Mouse (Mus musculus) urinary bladder, postnatal 10 days (tissue): Measurements from ENCODE around the gene Hmcn1.
A peak's percentile ranks its signal among the peaks of the same experiment; 100 is the strongest.

Experiments
- DNase-seq: peaks from one replicate; pipeline ENCODE4 v3.0.0; 2022; ENCODE audit warnings: low spot score

The Hmcn1 gene

DNA sequence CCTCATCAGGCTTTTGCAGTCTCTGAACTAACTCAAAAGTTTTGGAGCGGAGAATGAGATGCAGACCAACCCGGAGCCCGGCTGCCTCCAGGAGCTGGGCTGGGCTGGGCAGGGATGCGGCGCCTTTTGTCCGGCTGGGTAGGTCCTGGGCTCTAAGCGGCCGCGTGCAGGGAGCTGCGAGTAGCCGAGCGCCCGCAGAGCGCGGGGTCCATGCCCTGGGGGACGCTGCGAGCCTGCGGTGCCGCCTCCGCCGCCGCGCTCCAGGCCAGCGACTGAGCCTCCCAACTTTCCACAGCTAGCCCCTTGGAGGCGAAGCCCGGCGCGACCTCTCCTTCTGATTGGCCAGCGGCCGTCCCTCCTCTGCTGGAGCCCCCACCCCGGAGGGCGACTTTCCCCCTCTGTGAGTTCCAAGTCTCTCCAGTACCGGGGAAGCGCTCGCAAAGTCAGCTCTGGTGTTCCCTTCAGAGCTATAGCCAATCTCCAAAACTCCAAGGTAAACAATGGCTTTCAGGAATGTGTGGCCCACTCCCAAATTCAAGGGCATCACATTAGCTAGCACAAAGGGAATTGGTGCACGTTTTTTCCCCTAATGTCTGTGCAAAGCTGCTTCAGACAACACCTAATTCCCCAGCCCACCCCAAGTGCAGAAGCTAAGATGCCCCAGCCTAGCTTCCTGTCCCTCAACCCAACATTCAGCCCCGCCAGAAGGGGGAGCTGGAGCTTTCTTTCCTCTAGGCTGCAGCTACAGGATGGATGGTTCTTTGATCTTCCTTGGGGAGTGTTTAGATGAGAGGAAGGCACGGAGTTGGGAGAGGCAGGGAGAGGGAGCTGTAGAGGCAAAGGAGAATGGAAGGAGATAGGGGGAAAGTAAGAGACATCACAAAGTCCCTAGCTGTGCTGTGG lies at the start of gene Hmcn1:
Gene Hmcn1 (minus strand): TSS at position 274 of the 903 bp plus-strand sequence.
- DNase-seq: peak; percentile 30

DNA sequence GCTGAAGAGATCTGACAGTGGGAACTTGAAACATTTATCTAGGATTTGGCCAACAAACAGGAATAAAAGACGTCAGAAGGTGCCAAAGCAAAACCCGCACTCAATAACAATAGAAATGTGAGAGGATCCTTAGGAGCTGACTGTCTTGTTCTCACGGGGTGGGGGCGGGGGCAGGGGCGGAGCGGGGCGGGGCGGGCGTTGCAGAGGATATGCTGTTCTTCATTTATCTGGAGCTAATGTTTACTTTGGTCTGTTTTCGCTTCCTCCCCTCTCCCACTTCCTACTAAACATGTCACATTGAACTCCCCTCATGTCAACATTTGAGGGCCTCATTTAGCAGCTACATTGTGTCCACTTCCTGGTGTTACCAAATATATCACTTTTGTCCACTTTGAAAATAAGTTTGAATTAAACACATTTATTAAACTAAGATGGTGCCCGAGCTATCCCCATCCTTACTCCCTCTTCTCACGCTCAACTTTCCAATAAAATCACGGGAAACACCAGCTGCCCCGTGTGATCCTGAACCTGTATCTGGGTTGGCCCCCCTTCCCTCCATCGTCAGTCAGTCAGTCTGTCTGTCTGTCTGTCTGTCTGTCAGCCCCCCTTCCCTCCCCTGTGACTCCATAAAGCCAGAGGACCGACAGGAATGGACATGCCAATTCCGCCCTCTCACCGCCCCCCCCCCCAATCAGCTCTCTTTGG lies 47.9 kb upstream of the Hmcn1 start:
- no peak for DNase-seq

DNA sequence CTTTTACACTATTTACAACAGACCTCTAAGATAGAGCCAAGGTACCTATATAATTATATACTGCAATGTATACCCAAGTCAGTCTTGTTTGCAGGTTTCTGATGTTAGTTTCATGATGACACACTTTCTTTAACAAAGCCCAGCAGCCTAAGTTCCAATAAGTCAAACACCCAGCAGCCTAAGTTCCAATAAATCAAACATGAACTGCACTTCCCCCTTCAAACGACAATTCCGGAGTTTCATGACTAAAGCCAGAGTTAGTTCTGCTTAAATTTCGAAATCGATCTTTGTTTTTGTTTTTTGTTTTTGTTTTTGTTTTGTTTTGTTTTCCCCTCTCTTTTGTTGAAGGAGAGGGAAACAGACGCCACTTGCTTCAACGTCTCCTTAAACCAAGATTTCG lies 47.1 kb upstream of the Hmcn1 start:
- no peak for DNase-seq

DNA sequence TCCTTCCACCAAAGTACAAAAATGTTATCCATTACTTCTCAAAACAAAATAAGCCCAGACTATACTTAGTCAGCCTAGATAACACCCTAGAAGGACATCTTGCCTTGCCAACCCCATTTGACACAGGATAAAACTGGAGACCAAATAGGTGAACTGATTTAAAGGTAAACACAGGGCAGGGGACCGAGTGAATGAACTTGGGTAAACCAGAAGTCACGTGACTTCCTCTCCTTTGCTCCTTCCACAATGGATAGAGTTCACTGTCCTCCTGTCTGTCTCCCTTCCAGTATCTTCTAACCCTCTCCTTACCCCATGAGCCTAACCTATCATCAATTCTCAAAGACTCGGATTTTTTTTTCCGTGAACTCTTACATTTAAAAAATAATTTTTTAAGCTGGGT lies 46.0 kb upstream of the Hmcn1 start:
- DNase-seq: no peak

DNA sequence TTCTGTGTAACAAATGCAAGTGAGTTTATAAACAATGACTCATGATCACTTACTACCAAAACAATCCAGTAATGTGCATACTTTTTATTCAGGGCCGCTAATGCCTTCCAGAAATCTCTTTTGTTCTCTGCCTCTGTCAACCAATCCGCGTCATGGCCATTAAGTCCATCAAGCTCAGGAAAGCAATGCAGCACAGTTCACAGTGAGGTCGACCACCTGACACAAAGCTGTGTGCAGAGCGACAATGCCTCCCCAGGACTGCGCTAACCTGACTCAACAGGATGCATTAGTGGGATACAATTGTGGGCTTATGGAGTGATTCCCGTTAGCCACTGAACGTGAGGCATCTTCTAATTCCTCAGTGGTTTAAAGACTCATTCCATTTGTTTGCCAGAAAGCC lies 45.3 kb upstream of the Hmcn1 start:
- DNase-seq: no peak

DNA sequence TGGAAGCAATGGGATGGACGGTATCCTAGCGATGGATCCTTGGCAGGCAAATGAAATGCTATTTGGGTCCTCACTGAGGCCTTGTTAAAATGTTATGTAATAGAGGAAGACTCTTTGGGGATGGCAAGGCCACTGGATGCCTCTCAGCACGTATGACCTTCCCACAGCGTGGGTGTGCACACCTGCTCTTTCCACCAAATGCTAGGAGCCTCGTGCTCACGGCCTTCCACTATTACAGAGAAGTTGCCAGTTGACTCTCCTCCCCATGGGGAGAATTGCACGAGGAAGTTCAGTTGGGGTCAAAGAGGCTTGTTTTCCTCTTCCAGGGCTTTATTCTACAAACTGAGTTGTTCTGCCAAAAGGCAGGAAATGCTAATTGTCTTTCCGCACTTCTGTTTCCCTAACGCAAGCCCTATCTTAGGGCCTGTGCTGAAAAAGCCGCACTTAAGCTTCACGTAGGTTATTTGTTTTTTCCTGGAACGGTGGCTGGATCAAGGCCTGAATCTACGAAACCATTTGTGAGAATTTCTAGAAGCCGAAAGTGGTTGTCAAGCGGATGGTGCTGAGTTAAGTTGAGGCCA lies 43.3 kb upstream of the Hmcn1 start:
- no peak for DNase-seq

DNA sequence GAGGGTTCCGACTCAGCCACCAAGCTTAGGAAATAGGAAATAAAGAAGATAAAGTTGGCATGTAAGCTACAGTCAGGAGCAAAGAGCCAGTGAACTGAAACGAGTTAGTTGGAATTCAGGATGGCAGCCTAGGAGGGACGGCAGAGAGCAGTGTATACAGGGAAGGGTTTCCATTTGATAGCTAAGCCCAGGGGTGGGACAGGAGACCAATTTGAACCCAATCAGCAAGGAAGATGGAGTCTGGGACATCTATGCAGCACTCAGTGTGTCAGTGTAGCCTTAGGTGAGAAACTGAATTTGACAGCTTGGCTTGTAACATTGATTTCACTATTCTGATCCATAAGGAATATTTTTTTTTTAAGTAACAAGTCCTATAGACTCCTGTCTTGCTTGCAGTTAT lies 42.5 kb upstream of the Hmcn1 start:
- DNase-seq: no peak

DNA sequence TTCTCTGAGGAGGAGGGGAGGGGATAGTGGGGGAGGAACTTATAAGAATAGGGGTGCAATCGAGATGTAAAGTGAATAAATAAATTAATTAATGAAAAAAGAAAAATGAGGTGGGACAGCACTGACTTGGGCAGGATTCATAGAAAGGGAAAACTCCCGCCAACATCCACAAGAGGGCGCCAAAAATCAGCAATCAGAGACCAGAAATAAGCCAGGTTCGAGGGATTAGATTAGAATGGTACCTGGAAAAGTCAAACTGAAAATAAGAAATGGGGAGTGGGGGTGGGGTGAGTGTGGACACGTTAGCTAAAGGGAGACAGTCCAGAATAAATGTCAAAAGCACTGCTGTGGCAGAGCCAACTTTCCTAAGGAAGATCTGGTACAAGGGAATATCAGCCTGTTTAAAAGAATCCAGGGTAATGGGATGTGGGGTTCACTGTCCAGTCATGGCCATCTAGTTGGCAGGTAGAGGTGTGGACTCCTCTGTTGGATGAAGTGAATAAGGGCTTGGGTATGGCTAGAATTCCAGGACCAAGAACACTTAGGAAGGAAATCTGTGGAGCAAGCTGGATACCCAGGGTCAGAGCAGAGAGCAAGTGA lies 41.9 kb upstream of the Hmcn1 start:
- DNase-seq: no peak

DNA sequence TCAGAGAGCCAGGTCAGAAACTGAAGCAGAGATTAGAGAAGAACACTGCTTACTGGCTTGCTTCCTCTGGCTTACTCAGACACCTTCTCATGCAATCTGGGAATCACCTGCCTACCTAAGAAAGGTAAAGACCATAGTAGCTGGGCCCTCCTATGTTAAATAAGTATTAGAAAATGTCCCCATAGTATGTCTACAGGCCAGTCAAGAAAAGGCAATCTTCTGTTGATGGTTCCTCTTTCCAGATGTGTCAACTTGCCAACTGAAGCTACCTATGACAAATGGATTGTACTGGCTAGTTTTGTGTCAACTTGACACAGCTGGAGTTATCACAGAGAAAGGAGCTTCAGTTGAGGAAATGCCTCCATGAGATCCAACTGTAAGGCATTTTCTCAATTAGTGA lies 40.1 kb upstream of the Hmcn1 start:
- no peak for DNase-seq

DNA sequence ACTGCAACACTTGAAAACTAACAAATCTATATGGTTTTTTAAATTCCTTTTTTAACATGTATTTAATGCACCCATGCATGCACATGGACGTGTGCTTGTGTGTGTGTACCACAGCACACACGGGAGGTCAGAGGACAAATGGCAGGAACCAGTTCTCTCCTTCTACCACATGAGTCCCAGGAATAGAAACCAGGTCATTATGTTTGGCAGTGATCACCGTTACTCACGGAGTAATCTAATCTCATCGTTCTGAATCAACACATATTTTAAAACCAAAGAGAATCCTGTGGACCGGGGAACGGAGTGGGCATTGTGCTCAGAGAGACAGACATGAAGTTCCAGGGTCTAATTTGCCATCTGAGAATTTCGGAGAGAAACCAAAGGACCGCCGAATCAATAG lies 38.3 kb upstream of the Hmcn1 start:
- DNase-seq: no peak

DNA sequence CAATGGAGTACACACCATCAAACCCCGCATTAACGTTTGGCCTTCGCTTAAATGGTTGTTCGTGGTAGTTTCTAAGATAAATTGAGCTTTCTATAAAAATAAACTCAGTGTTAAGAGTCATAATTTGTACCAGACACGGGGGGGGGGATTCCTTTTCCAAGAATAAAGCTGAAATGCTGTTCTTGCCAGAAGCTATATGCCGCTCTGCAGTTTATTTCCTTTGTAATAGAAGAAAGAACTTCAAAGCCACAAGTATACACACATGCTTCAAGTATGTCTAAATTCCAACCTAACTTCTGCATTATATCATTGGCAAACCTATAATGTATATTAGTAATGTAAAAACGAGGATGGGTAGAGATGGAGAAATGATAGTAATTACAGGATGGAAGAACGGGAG lies 37.9 kb upstream of the Hmcn1 start:
- no peak for DNase-seq

DNA sequence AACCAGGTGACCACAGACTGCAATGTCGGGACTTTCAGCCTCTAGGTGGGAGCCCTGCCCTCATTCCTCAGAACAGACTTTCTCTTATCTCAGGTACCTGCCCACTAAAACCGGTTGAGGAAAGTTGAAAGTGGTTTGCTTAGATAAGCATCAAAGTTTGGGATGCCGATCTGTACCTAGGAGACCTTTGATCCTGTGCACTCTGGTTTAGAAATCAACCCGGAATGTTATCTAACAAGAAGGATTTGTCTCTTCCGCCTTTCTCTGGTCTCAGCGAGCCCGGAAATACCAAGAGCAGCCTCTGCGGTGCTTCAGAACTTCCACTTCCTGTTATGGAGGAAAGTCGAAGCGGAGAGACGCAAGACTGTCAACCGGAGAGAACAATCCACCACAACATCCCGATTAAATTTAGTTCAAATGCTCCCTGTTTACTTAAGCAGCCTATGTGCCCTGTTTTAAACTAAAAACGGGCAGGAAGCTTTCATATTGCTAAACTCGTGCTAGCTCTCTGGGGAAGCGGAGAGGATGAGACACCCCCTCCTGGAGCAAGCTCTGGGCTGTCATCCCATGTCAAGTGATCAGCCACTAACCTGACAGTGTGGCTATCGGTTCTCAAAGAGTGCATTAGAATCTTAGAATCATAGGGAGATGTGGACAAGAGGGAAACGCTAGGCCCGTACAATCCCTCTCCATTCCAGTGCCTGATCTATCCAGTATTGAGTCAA lies 32.0 kb upstream of the Hmcn1 start:
- no peak for DNase-seq

DNA sequence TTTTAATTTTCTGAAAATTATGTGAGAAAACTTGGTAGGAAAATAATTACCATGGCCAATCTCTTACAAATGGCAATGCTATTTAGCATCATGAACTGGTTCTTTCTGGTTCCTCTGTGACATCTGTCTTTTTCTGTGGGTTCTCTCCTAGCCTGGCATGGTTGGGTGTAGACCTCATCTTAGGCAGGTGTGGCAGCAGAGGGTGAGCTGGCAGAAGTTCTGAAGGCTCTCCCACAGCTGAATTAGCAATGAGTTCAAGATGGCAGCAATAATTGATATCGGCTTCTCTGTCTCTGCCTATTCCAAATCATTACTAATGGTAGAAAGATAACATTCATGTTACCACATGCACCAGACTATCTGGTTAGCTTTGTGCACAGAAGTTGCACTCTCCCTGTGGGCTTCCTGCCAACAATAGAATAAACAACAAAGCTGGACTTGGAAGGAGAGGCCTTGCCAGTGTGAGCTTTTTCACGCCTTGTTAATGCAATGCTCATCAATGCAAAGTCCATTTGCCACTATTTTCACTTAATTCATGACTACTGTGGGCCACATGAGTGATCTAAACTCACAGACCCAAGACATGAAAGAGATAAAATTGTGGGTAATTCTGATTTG lies 26.1 kb upstream of the Hmcn1 start:
- DNase-seq: no peak

DNA sequence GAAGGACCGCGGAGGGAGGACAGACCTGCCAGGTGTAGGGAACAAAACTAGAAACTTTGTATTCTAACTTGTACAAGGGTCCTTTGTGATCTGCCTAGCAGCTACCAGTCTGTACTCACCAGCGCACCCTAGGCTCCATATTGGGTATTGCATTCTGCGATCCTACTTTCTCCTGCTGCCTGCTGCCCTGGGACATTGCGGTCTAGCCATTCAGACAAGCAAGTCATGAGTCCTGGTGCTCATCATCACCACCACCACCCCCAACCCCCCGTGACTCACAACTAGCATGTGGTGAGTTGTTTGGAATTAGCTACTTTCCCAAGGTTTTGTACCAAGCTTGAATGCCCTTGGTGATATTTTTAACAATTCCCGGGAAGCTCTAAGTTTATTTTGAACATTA lies 17.8 kb upstream of the Hmcn1 start:
- DNase-seq: peak; percentile 23

DNA sequence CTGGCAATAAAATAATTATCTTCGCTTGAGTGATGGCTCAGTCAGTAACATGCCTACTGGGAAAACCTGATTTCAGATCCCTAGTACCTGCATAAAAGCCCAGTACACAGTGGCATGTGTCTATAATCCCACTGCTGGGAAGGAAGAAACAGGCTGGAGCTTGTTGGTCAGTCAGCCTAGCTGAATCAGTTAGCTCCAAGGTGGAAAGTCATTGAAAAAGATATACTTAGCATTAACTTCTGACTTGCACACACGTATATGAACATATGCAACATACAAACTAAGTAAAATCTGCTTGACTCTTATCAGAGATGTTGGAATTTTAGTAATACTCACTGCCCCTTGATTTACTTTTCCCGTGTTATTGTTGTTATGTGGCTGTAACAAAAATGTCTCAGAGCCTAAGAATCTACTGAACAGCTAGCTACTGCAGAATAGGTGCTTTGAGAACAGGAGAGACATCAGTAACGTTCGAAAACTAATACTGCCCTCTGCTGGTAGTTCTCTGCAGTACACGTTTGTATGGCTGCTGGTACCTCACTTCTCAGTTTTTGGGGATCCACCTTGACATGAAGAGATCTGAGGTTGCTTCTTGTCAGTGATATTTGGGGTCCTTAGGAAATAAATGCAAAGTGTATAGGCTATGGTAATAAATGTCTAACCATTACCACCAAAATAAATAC lies 16.0 kb upstream of the Hmcn1 start:
- DNase-seq: no peak

DNA sequence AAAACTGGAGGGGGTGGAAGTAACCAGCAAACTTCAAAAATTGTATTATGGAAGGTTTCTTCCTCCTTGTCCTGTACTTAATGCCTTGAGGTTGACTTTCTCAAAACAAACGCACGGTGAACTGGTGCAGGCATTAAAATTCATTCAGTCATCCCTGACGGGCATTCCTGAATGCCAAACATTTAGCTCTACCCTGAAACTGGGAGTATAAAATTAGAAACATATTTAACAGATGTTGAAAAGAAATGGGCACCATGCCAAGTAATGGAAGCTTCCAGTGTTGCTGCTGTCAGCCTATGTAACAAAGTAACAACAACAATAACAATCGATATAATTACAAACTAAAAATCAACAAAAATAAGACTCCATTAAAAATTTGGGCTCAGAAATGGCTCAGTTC lies 14.5 kb upstream of the Hmcn1 start:
- no peak for DNase-seq

DNA sequence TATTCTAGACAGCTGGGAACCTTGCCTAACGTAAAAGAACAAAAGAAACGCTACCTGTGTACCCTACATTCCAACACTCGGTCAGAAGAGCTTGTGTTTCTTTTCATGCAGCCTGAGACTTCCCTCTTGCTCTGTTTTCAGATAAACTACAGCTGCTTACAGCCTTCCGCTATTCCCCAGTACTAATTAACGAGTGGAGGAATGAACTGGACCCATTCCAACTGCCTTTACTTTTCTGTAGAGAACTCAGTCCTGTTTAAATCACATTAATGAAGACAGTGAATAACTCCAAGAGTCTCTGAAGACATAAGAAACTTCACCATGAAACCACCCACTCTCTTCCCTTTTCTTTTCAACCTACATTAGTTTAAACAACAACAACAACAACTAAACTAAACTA lies 10.8 kb upstream of the Hmcn1 start:
- DNase-seq: no peak

DNA sequence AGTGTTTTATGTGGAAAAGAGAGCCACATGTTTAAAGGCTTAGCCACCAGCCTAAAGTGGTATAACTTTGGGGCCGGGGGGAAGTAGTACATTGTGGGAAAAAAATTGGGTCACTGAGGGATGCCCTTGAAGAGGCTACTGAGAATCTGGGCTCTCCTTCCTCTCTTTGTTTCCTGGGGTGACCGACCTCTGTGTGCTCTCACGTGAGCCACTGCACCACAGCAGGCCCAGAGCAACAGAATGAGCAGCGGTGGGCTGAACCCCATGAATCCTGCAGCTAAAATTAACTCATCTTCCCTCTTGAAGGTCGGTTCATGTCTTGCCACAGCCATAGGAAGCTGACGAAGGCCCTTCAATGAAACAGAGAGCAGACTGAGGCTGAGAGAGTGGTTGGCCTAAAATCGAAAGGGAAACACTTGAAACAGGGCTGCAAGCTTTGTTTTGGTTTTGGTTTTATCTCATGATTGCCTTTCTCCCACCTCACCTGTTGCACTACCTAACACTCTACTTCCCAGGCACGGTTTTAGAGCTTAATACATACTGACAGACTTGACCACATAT lies 8.7 kb upstream of the Hmcn1 start:
- DNase-seq: no peak

DNA sequence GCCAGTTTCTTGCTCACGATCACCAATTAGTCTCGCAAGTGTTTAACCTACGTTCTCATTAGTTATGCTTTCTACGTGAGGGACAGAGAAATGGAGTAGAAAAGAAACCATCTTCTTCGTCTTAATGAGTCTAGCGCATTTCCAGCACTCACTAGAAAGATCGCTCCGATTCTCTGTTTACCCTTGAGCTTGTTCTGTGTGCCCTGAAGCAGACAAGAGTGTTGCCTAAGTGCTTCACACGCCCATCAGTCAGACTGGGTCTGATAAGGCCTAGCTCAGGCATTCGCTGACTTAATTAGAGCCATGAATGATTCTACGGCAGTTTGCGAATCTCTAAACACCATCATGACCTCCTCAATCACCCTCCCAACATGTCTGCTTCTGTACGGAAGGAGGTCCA lies 7.5 kb upstream of the Hmcn1 start:
- no peak for DNase-seq

DNA sequence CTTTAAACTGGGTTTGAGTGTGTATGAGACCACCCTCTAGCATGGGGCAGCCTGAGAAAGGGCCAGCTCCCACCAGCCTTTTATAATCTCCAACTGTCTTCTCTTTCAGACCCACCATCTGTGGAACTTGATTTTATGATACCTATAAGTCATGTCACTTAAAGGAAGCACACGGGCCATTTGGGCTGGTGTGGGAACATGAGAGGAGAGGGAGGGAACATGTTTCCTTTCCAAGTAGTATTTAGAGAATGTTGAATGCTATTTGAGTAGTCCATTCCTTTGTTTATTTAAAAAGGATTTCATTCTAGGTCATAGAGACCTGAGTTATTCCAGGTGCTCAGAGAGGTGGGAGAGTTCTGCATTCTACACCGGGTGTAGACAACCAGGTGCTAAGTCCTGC lies 1.4 kb upstream of the Hmcn1 start:
- no peak for DNase-seq

DNA sequence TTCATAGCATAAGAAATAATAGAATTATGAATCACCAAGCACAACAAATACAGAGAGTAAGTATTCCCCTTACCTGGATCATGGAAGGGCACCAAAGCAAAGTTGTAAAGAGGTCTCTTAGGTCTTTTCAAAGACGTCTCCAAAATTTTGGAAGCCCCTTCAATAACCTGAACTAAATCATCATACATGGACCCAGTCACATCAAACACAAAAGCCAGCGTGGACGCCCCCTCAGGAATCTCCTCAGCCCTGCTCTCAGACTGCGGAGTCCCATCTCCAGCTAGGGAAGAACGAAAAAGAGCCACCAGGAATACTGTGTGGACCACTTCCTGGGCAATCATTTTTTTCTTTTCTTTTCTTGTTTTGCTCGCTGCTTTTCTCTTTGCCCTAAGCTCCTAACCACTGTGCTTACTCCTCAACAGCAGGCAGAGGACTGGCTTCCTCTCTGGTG lies 499 bp downstream of the Hmcn1 start:
- no peak for DNase-seq
